Mouse (Mus musculus) ES-E14 (cell line): ENCODE results near the gene Bag3. TPM values are rescaled to one million over a fixed set of nuclear protein-coding genes. Genes with fewer than 3 reads are reported as not detected.

ENCODE experiments used
- DNase-seq: peaks from one replicate; pipeline ENCODE4 v3.0.0-alpha.2; 2013; ENCODE audit warnings: low read depth, low spot score
- H3K27ac ChIP-seq: 2 replicates; pipeline ENCODE4 v1.5.1; 2012; ENCODE audit warnings: low read depth, mild to moderate bottlenecking, low read length, moderate library complexity, mixed read lengths; ENCODE audit not compliant: poor library complexity, insufficient read depth, severe bottlenecking
- H3K36me3 ChIP-seq: 2 replicates; pipeline ENCODE4 v1.6.1; 2012; ENCODE audit warnings: mild to moderate bottlenecking, low read length, moderate library complexity, mixed read lengths; ENCODE audit not compliant: control insufficient read depth, poor library complexity, insufficient read depth, severe bottlenecking
- H3K4me1 ChIP-seq, 2 experiments: fragments of 150-350 bp in 1 of 2; sonication (generic) in 1 of 2; 2 replicates each; pipeline ENCODE4 v1.6.1; 2012; ENCODE audit warnings: low read length in 2 of 2, mild to moderate bottlenecking in 1 of 2, mixed read lengths in 1 of 2; ENCODE audit not compliant: control insufficient read depth in 2 of 2, insufficient read depth in 2 of 2, poor library complexity in 1 of 2
- H3K4me3 ChIP-seq, 2 experiments: fragments of 150-350 bp in 1 of 2; sonication (generic) in 1 of 2; 2 replicates each; pipeline ENCODE4 v1.5.1; 2012; ENCODE audit warnings: low read length in 2 of 2, low read depth in 1 of 2, mild to moderate bottlenecking in 1 of 2, mixed read lengths in 1 of 2; ENCODE audit not compliant: insufficient read depth in 1 of 2, poor library complexity in 1 of 2, severe bottlenecking in 1 of 2
- H3K9ac ChIP-seq: 2 replicates; pipeline ENCODE4 v1.6.1; 2012; ENCODE audit warnings: low read depth, mild to moderate bottlenecking, low read length, mixed read lengths; ENCODE audit not compliant: poor library complexity, insufficient read depth, severe bottlenecking
- H3K9me3 ChIP-seq: fragments of 150-350 bp; sonication (generic); 2 replicates; pipeline ENCODE4 v1.6.1; 2012; ENCODE audit warnings: low read depth, mild to moderate bottlenecking, low read length; ENCODE audit not compliant: control insufficient read depth, insufficient read depth
- CHD2 ChIP-seq: IDR thresholded peaks from 2 replicates; pipeline ENCODE4 v1.6.1; 2014; ENCODE audit warnings: mild to moderate bottlenecking, low read depth, low read length, inconsistent platforms
- HCFC1 ChIP-seq: IDR thresholded peaks from 2 replicates; pipeline ENCODE4 v1.6.1; 2012; ENCODE audit warnings: low read length, inconsistent platforms, borderline replicate concordance; ENCODE audit not compliant: insufficient read depth
- MAFK ChIP-seq: IDR thresholded peaks from 2 replicates; pipeline ENCODE4 v1.6.1; 2014; ENCODE audit warnings: mild to moderate bottlenecking, low read depth, low read length, inconsistent platforms; ENCODE audit not compliant: insufficient read depth
- ZC3H11A ChIP-seq: IDR thresholded peaks from 2 replicates; pipeline ENCODE4 v1.6.1; 2012; ENCODE audit warnings: low read depth, mild to moderate bottlenecking, inconsistent platforms, low read length, borderline replicate concordance
- ZNF384 ChIP-seq: IDR thresholded peaks from 2 replicates; pipeline ENCODE4 v1.6.1; 2012; ENCODE audit warnings: low read depth, low read length, inconsistent platforms
- in situ Hi-C, 2 experiments: fragments of 600-800 bp; cut with MboI; formaldehyde crosslinking; loops; one replicate each; pipeline ENCODE4 v1.15.1; 2025; ENCODE audit warnings: low sequenced_read_pairs in 2 of 2, inconsistent platforms in 1 of 2; ENCODE audit not compliant: unreplicated experiment in 2 of 2
- total RNA-seq: library from RNA; depleted of rRNA; stranded (reverse); fragments of 300-350 nt; gene quantifications from 2 replicates; pipeline ENCODE4 v1.2.3, GENCODE M21; 2012

Bag3 gene
- total RNA-seq, 1 experiment = 13.6 TPM

DNA sequence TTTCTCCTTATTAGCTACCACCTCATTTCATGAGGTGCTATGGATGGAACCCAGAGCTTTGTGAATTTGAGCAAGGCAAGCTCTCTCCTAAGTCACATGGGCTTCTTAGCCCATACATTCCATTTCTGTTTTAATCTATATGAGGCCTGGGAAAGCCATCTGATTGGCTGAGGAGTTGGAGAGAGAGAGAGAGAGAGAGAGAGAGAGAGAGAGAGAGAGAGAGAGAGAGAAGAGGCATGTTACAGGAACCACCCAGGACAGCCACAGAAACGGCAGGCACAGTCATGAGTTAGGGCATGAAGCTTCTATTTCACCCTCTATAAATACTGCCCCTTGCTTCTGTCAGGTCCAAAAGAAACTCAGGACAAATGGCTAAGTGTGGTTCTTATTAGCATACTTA lies 54.2 kb downstream of the Bag3 start:
- in situ Hi-C loops = no loop called here
- no peak for TF ChIP-seq MAFK
- TF ChIP-seq ZNF384 = no peak
- TF ChIP-seq HCFC1 = no peak
- no peak for TF ChIP-seq ZC3H11A
- TF ChIP-seq CHD2 = no peak
- Histone ChIP-seq H3K4me3 (no peak overlapping the region), H3K4me1 (peaks cover 0 to 7% of the 10 kb centered on the region in 2 experiments; a peak in 1 of 4 replicates), H3K36me3 (no peaks in the 10 kb centered on the region), H3K9me3 (no peaks in the 10 kb centered on the region), H3K27ac (no peak overlapping the region), H3K9ac (no peak overlapping the region)
- DNase-seq = no peak

GRCm38 (mm10) chr7:128578199-128578945 lies 55.0 kb downstream of the Bag3 start:
- Histone ChIP-seq H3K4me3 (no peak overlapping the region), H3K36me3 (no peaks in the 10 kb centered on the region), H3K9ac (no peak overlapping the region), H3K27ac (no peak overlapping the region), H3K4me1 (peaks cover 4 to 12% of the 10 kb centered on the region in 2 experiments; a peak in 2 of 4 replicates), H3K9me3 (no peaks in the 10 kb centered on the region)
- in situ Hi-C loops = no loop called here
- no peak for DNase-seq
- TF ChIP-seq MAFK = no peak
- no peak for TF ChIP-seq CHD2
- TF ChIP-seq ZNF384 = no peak
- TF ChIP-seq HCFC1 = no peak
- no peak for TF ChIP-seq ZC3H11A

DNA sequence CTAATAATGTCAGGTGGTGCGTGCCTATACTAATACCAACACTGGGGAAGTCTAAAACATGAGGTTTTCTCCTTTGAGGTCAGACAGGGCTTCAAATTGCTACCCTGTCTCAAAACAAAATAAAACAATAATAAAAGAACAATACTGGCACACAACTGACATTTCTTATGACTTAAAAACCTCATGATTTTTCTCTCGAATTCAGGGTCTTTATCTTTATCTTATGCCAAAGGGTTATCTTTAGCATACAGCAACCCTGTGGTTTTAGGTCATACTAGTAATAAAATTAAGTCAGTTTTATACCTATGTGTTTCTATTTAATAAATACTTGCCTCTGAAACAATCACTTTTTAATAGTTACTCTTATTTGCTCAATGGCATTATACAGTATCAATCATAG lies 56.0 kb downstream of the Bag3 start:
- Histone ChIP-seq H3K4me3 (no peak overlapping the region), H3K9me3 (no peaks in the 10 kb centered on the region), H3K9ac (no peak overlapping the region), H3K36me3 (no peaks in the 10 kb centered on the region), H3K4me1 (peaks cover 5 to 13% of the 10 kb centered on the region in 2 experiments; a peak in 2 of 4 replicates), H3K27ac (no peak overlapping the region)
- TF ChIP-seq ZC3H11A (no peak), HCFC1 (no peak), MAFK (no peak), CHD2 (no peak), ZNF384 (no peak)
- in situ Hi-C loops = no loop called here
- no peak for DNase-seq

GRCm38 (mm10) chr7:128580318-128580717 lies 56.9 kb downstream of the Bag3 start:
- Histone ChIP-seq H3K9me3 (no peaks in the 10 kb centered on the region), H3K27ac (no peak overlapping the region), H3K4me3 (no peak overlapping the region), H3K36me3 (no peaks in the 10 kb centered on the region), H3K9ac (no peak overlapping the region), H3K4me1 (peaks cover 5 to 13% of the 10 kb centered on the region in 2 experiments; a peak in 2 of 4 replicates)
- no peak for DNase-seq
- TF ChIP-seq MAFK (no peak), ZNF384 (no peak), CHD2 (no peak), HCFC1 (no peak), ZC3H11A (no peak)
- in situ Hi-C loops = no loop called here
